Mouse (Mus musculus) CH12.LX (cell line): Measurements from ENCODE around the gene Ext2. TPM values are rescaled to one million over a fixed set of nuclear protein-coding genes. Genes with fewer than 3 reads are reported as not detected.

Experiments
- DNase-seq: peaks from one replicate; pipeline ENCODE4 v3.0.0-alpha.2; 2013; ENCODE audit errors: extremely low read depth
- H3K27ac ChIP-seq: 2 replicates; pipeline ENCODE4 v1.5.1; 2012; ENCODE audit warnings: low read depth, mild to moderate bottlenecking, control low read depth, moderate library complexity; ENCODE audit not compliant: insufficient read depth
- H3K27me3 ChIP-seq: replicated peaks from 2 replicates; pipeline ENCODE3; 2012; ENCODE audit warnings: inconsistent platforms
- H3K36me3 ChIP-seq, 2 experiments: replicated peaks in 1 of 2; 2 replicates each; pipeline versions ENCODE3 to v1.6.1; 2012; ENCODE audit warnings: inconsistent platforms in 1 of 2, low read length in 1 of 2, mild to moderate bottlenecking in 1 of 2, mixed read lengths in 1 of 2, moderate library complexity in 1 of 2; ENCODE audit not compliant: control insufficient read depth in 1 of 2, insufficient read depth in 1 of 2
- H3K4me1 ChIP-seq, 2 experiments: 2 replicates each; pipeline ENCODE4 v1.6.1; 2012; ENCODE audit warnings: inconsistent platforms in 1 of 2, moderate library complexity in 1 of 2; ENCODE audit not compliant: insufficient read depth in 2 of 2, control insufficient read depth in 1 of 2
- H3K4me2 ChIP-seq: 2 replicates; pipeline ENCODE4 v1.6.1; 2012; ENCODE audit warnings: low read depth, mild to moderate bottlenecking, control low read depth; ENCODE audit not compliant: poor library complexity, insufficient read depth, severe bottlenecking
- H3K4me3 ChIP-seq, 3 experiments: fragments of 150-350 bp in 1 of 3; sonication (generic) in 1 of 3; replicated peaks in 1 of 3; 2 replicates each; pipeline versions ENCODE3 to v1.5.1; 2011 to 2012; ENCODE audit warnings: low read depth in 2 of 3, low read length in 2 of 3, mild to moderate bottlenecking in 2 of 3, moderate library complexity in 2 of 3, control low read depth in 1 of 3, improper control_type of control experiment in 1 of 3, inconsistent platforms in 1 of 3, mixed read lengths in 1 of 3; ENCODE audit not compliant: poor library complexity in 1 of 3
- H3K79me2 ChIP-seq: replicated peaks from 2 replicates; pipeline ENCODE4 v1.6.1; 2012; ENCODE audit warnings: mild to moderate bottlenecking, moderate library complexity; ENCODE audit not compliant: control insufficient read depth, poor library complexity, insufficient read depth, severe bottlenecking; ENCODE audit errors: extremely low read depth
- H3K9ac ChIP-seq: 2 replicates; pipeline ENCODE4 v1.6.1; 2012; ENCODE audit warnings: low read depth, mild to moderate bottlenecking, control low read depth, moderate library complexity; ENCODE audit not compliant: insufficient read depth
- H3K9me3 ChIP-seq: replicated peaks from 2 replicates; pipeline ENCODE3; 2012; ENCODE audit warnings: low read length, inconsistent platforms, mixed read lengths
- BHLHE40 ChIP-seq: IDR thresholded peaks from 2 replicates; pipeline ENCODE4 v1.6.1; 2011; ENCODE audit warnings: mild to moderate bottlenecking, low read depth, low read length, improper control_type of control experiment
- CHD1 ChIP-seq: IDR thresholded peaks from 2 replicates; pipeline ENCODE4 v1.6.1; 2012; ENCODE audit warnings: low read depth, low read length, improper control_type of control experiment, inconsistent platforms
- ELF1 ChIP-seq: IDR thresholded peaks from 2 replicates; pipeline ENCODE4 v1.6.1; 2014; ENCODE audit warnings: low read depth, mild to moderate bottlenecking, inconsistent platforms, low read length, improper control_type of control experiment
- EP300 ChIP-seq: IDR thresholded peaks from 2 replicates; pipeline ENCODE4 v1.6.1; 2011; ENCODE audit warnings: low read length, improper control_type of control experiment
- ETS1 ChIP-seq: conservative IDR thresholded peaks from 2 replicates; pipeline ENCODE4 v1.6.1; 2012; ENCODE audit warnings: low read depth, mild to moderate bottlenecking, inconsistent platforms, low read length, improper control_type of control experiment, moderate library complexity
- GABPA ChIP-seq: IDR thresholded peaks from 2 replicates; pipeline ENCODE4 v1.6.1; 2012; ENCODE audit warnings: low read depth, low read length, improper control_type of control experiment, inconsistent platforms; ENCODE audit not compliant: insufficient replicate concordance
- HCFC1 ChIP-seq: IDR thresholded peaks from 2 replicates; pipeline ENCODE4 v1.6.1; 2012; ENCODE audit warnings: low read depth, mild to moderate bottlenecking, inconsistent platforms, low read length, improper control_type of control experiment
- IRF4 ChIP-seq: IDR thresholded peaks from 2 replicates; pipeline ENCODE4 v1.6.1; 2014; ENCODE audit warnings: low read depth, mild to moderate bottlenecking, inconsistent platforms, low read length, improper control_type of control experiment
- JUN ChIP-seq: IDR thresholded peaks from 2 replicates; pipeline ENCODE4 v1.6.1; 2011; ENCODE audit warnings: low read depth, mild to moderate bottlenecking, low read length, improper control_type of control experiment, moderate library complexity; ENCODE audit not compliant: insufficient read depth
- MAX ChIP-seq: IDR thresholded peaks from 2 replicates; pipeline ENCODE4 v1.6.1; 2011; ENCODE audit warnings: low read length, improper control_type of control experiment
- MYC ChIP-seq: IDR thresholded peaks from 2 replicates; pipeline ENCODE4 v1.6.1; 2011; ENCODE audit warnings: low read depth, mild to moderate bottlenecking, improper control_type of control experiment, low read length
- NRF1 ChIP-seq: IDR thresholded peaks from 2 replicates; pipeline ENCODE4 v1.6.1; 2014; ENCODE audit warnings: low read depth, mild to moderate bottlenecking, inconsistent platforms, low read length, improper control_type of control experiment, moderate library complexity
- PAX5 ChIP-seq: IDR thresholded peaks from 2 replicates; pipeline ENCODE4 v1.6.1; 2012; ENCODE audit warnings: low read length, inconsistent platforms, mixed read lengths
- POLR2A ChIP-seq: IDR thresholded peaks from 2 replicates; pipeline ENCODE4 v1.6.1; 2011; ENCODE audit warnings: low read depth, mild to moderate bottlenecking, improper control_type of control experiment, low read length
- POLR2AphosphoS2 ChIP-seq: IDR thresholded peaks from 2 replicates; pipeline ENCODE4 v1.6.1; 2011; ENCODE audit warnings: low read depth, low read length, improper control_type of control experiment
- RAD21 ChIP-seq: IDR thresholded peaks from 2 replicates; pipeline ENCODE4 v1.6.1; 2011; ENCODE audit warnings: low read depth, mild to moderate bottlenecking, low read length, improper control_type of control experiment, moderate library complexity
- RCOR1 ChIP-seq: conservative IDR thresholded peaks from 2 replicates; pipeline ENCODE4 v1.6.1; 2012; ENCODE audit warnings: low read depth, mild to moderate bottlenecking, inconsistent platforms, low read length, improper control_type of control experiment
- SIN3A ChIP-seq: IDR thresholded peaks from 2 replicates; pipeline ENCODE4 v1.6.1; 2012; ENCODE audit warnings: low read length, improper control_type of control experiment, inconsistent platforms
- TBP ChIP-seq: conservative IDR thresholded peaks from 2 replicates; pipeline ENCODE4 v1.6.1; 2011; ENCODE audit warnings: low read depth, low read length, improper control_type of control experiment
- TCF12 ChIP-seq: IDR thresholded peaks from 2 replicates; pipeline ENCODE4 v1.6.1; 2014; ENCODE audit warnings: low read depth, mild to moderate bottlenecking, inconsistent platforms, low read length, improper control_type of control experiment
- UBTF ChIP-seq: IDR thresholded peaks from 2 replicates; pipeline ENCODE4 v1.6.1; 2012; ENCODE audit warnings: low read depth, mild to moderate bottlenecking, inconsistent platforms, low read length, improper control_type of control experiment, moderate library complexity
- USF1 ChIP-seq: IDR thresholded peaks from 2 replicates; pipeline ENCODE4 v1.6.1; 2014; ENCODE audit warnings: low read depth, mild to moderate bottlenecking, inconsistent platforms, low read length, improper control_type of control experiment
- USF2 ChIP-seq: conservative IDR thresholded peaks from 2 replicates; pipeline ENCODE4 v1.6.1; 2011; ENCODE audit warnings: low read depth, low read length, improper control_type of control experiment
- ZC3H11A ChIP-seq: IDR thresholded peaks from 2 replicates; pipeline ENCODE4 v1.6.1; 2012; ENCODE audit warnings: low read depth, mild to moderate bottlenecking, inconsistent platforms, low read length, improper control_type of control experiment
- dilution Hi-C: fragments of 300-500 bp; cut with MboI; formaldehyde crosslinking; loops from 2 replicates; pipeline ENCODE4 v1.14.3; 2020; ENCODE audit warnings: low sequenced_read_pairs; ENCODE audit not compliant: extremely low pct_unique_long_range_greater_than_20kb, extremely low pct_ligation_motif_present
- in situ Hi-C: fragments of 300-500 bp; cut with MboI; formaldehyde crosslinking; loops from 3 replicates; pipeline ENCODE4 v1.14.3; 2019; ENCODE audit warnings: low sequenced_read_pairs, low pct_ligation_motif_present, low pct_unique_long_range_greater_than_20kb, mixed read lengths
- polyA plus RNA-seq: library from polyadenylated mRNA; unstranded; fragments of >175 nt; gene quantifications from 2 replicates; pipeline ENCODE4 v1.2.1, GENCODE M21; 2012; ENCODE audit warnings: low read depth; ENCODE audit not compliant: insufficient read length
- total RNA-seq, 2 experiments: library from RNA; depleted of rRNA; stranded (reverse); fragments of 300-350 nt in 1 of 2; fragments of >200 nt in 1 of 2; gene quantifications; 2 replicates each; pipeline ENCODE4 v1.2.3; 2012 to 2014

Ext2 gene
- total and polyA plus RNA-seq, 3 experiments, result 20.2 to 33.1 (median 26.9) TPM

DNA sequence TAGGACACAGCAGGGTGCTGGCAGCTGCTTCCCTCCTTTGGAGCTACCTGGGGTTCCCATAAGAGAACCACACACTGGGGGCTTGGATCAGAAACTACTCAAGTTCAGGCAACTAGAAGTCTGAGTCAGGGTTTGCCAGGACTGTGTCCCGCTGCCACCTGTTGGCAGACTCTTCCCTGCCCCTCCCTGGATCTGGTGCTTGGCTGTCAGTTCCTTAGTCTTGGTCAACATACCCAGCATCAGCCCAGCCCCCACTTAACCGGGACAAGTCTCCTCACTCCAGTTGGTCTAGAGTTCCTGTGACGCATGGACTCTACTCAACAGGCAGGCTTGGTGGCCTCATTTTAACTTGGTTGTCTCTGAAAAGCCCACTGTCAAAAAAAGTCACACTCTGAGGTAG is 112.7 kb downstream of the Ext2 start:
- Histone ChIP-seq H3K4me1 (peaks cover 13 to 27% of the 10 kb centered on the region in 2 experiments; a peak in 3 of 4 replicates), H3K4me2 (no peak overlapping the region), H3K4me3 (no peak overlapping the region)
- in situ Hi-C loops, result no loop called here
- DNase-seq, result no peak
- no peak for TF ChIP-seq UBTF
- TF ChIP-seq PAX5, result no peak
- no peak for TF ChIP-seq SIN3A
- TF ChIP-seq NRF1, result no peak
- no peak for TF ChIP-seq POLR2A
- no peak for TF ChIP-seq BHLHE40
- no peak for TF ChIP-seq ELF1
- no peak for TF ChIP-seq HCFC1
- no peak for TF ChIP-seq RAD21
- no peak for TF ChIP-seq EP300
- no peak for TF ChIP-seq JUN
- TF ChIP-seq CHD1, result no peak
- no peak for TF ChIP-seq TBP
- TF ChIP-seq ETS1, result no peak
- TF ChIP-seq, all 38 proteins: peak for 0
- H3K9ac ChIP-seq, result no peak overlapping the region
- dilution Hi-C loops, result no loop called here
- no peaks in the 10 kb centered on the region for H3K79me2 ChIP-seq
- H3K36me3 ChIP-seq, result peaks cover 0 to 16% of the 10 kb centered on the region in 2 experiments
- H3K27me3 ChIP-seq, result no peaks in the 10 kb centered on the region
- H3K9me3 ChIP-seq, result no peaks in the 10 kb centered on the region
- no peak overlapping the region for H3K27ac ChIP-seq

DNA sequence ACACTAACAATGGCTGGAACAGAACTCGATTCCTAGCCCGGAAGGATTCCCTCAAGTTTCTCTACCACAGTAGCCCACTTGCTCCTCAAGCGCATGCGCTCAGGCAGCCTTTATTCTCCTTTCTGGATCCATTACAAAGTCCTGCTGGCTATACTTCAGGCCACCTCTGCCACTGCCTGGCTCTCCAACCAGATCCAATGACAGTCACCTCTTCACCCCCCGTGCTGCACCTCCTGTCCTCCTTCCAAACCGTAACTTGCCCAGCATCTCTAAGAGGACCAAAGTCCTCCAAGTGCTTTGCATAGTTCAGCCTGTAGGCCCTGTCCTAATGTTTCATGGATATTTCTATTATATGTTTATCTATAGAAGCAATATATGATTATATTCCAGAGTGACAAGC is 113.1 kb downstream of the Ext2 start:
- no peak overlapping the region for H3K9ac ChIP-seq
- H3K27ac ChIP-seq, result no peak overlapping the region
- no peaks in the 10 kb centered on the region for H3K27me3 ChIP-seq
- no peak overlapping the region for H3K4me2 ChIP-seq
- peaks cover 13 to 23% of the 10 kb centered on the region in 2 experiments; a peak in 3 of 4 replicates for H3K4me1 ChIP-seq
- H3K4me3 ChIP-seq, result no peak overlapping the region
- dilution Hi-C loops (no loop called here), in situ Hi-C loops (no loop called here)
- H3K36me3 ChIP-seq, result peaks cover 0 to 17% of the 10 kb centered on the region in 2 experiments
- no peaks in the 10 kb centered on the region for H3K9me3 ChIP-seq
- TF ChIP-seq IRF4, result no peak
- no peak for TF ChIP-seq GABPA
- TF ChIP-seq POLR2A, result no peak
- no peak for TF ChIP-seq USF1
- no peak for TF ChIP-seq MYC
- TF ChIP-seq ELF1, result no peak
- TF ChIP-seq ZC3H11A, result no peak
- TF ChIP-seq RCOR1, result no peak
- no peak for TF ChIP-seq TCF12
- no peak for TF ChIP-seq TBP
- TF ChIP-seq RAD21, result no peak
- TF ChIP-seq MAX, result no peak
- no peak for TF ChIP-seq USF2
- no peak for TF ChIP-seq BHLHE40
- no peak for TF ChIP-seq POLR2AphosphoS2
- TF ChIP-seq CHD1, result no peak
- no peaks in the 10 kb centered on the region for H3K79me2 ChIP-seq
- no peak for DNase-seq
